Mouse (Mus musculus) forebrain, embryonic 10.5 days (tissue): Measurements from ENCODE around the gene Kcnk7. TPM values are rescaled to one million over a fixed set of nuclear protein-coding genes. Genes with fewer than 3 reads are reported as not detected.
"Not testable (repeated sequence)": the region's sequence is repeated elsewhere in the genome, so short reads cannot be mapped to it uniquely, and the experiment has no call there.

Experiments
- DNase-seq: peaks from one replicate; pipeline ENCODE4 v3.0.0-alpha.2; 2017; ENCODE audit warnings: low spot score; ENCODE audit errors: extremely low spot score
- H3K27ac ChIP-seq: fragments of 300-500 bp; sonication (generic); 2 replicates; pipeline ENCODE4 v1.5.1; 2016; ENCODE audit warnings: mild to moderate bottlenecking
- H3K27me3 ChIP-seq: fragments of 300-500 bp; sonication (generic); 2 replicates; pipeline ENCODE4 v1.6.1; 2016; ENCODE audit warnings: mild to moderate bottlenecking; ENCODE audit not compliant: poor library complexity, severe bottlenecking
- H3K36me3 ChIP-seq: fragments of 300-500 bp; sonication (generic); replicated peaks from 2 replicates; pipeline ENCODE4 v1.6.1; 2016; ENCODE audit warnings: mild to moderate bottlenecking, moderate library complexity
- H3K4me1 ChIP-seq: fragments of 300-500 bp; sonication (generic); 2 replicates; pipeline ENCODE4 v1.6.1; 2016
- H3K4me3 ChIP-seq: fragments of 300-500 bp; sonication (generic); 2 replicates; pipeline ENCODE4 v1.5.1; 2016; ENCODE audit warnings: mild to moderate bottlenecking, moderate library complexity
- H3K9me3 ChIP-seq: fragments of 300-500 bp; sonication (generic); 2 replicates; pipeline ENCODE4 v1.6.1; 2016; ENCODE audit warnings: mild to moderate bottlenecking, moderate library complexity
- WGBS: fragments of 180-500 bp; shearing (Covaris S2); methylation state at CpG from one replicate; pipeline ENCODE4 v1.1.7; 2016; 5-methylcytosine and 5-hydroxymethylcytosine counted together
- polyA plus RNA-seq: library from polyadenylated mRNA; unstranded; fragments of >200 nt; fragmentation: Nextera tagmentation; extraction: Ambion mirVana; gene quantifications from 2 replicates; pipeline ENCODE4 v1.2.1, GENCODE M21; 2016

Gene Kcnk7
- polyA plus RNA-seq, 1 experiment from 2014 or later: 0.19 TPM

DNA sequence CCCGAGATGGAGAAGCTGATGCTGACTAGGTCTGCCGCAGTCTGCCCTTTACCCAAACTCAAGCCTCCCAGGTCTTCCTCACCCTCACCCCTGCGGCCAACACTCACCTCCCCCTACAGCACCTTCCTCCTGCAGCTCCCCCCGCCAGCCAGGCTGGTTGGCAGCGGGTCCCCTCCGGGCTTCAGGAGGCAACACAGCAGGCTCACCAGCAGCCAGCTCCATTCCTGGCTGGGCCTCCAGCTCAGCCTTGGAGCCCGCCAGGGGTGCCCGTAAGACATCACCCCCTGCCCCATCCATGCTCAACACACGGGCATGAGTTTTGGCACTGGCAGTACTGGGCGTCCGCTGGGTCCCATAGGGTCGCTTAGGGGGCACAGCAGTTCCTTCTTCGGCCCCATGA lies 19.2 kb upstream of the Kcnk7 start:
- no peak overlapping the region for H3K27ac ChIP-seq
- no peak overlapping the region for H3K4me3 ChIP-seq
- no peak for DNase-seq
- 87% methylated on average over 13 of the region's 13 CpGs for WGBS
- no peaks in the 10 kb centered on the region for H3K9me3 ChIP-seq
- no peaks in the 10 kb centered on the region for H3K27me3 ChIP-seq
- peaks cover 22% of the 10 kb centered on the region for H3K4me1 ChIP-seq
- H3K36me3 ChIP-seq: peaks cover 73% of the 10 kb centered on the region

GRCm38 (mm10) chr19:5685431-5685830 lies 18.7 kb upstream of the Kcnk7 start:
- WGBS: 93% methylated on average over 19 of the region's 19 CpGs
- H3K4me3 ChIP-seq: no peak overlapping the region
- H3K27ac ChIP-seq: no peak overlapping the region
- no peaks in the 10 kb centered on the region for H3K27me3 ChIP-seq
- no peaks in the 10 kb centered on the region for H3K9me3 ChIP-seq
- peaks cover 72% of the 10 kb centered on the region for H3K36me3 ChIP-seq
- H3K4me1 ChIP-seq: peaks cover 26% of the 10 kb centered on the region
- no peak for DNase-seq

DNA sequence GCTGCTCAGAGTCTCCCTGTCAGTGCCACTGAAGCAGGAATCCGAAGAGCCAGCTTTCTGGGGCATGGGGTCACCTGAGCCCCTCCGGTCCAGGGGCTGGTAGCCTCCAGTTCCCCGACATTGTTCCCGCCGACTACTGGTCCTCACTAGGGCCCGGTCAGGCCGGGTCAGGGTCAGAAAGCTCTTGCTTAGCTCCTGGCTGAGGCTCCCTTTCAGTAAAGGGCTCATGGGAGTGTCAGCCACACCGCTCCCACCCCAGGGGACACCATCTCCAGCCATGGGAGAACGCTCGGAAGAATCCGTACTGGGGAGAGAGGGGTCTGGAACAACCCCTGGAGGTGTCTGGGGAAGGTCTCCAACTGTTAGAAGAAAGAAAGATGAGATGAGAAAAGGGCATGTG lies 18.3 kb upstream of the Kcnk7 start:
- Histone ChIP-seq H3K4me3 (no peak overlapping the region), H3K27ac (no peak overlapping the region), H3K27me3 (no peaks in the 10 kb centered on the region), H3K36me3 (peaks cover 72% of the 10 kb centered on the region), H3K9me3 (no peaks in the 10 kb centered on the region), H3K4me1 (peaks cover 31% of the 10 kb centered on the region)
- 96% methylated on average over 11 of the region's 11 CpGs for WGBS
- no peak for DNase-seq

- Histone ChIP-seq H3K36me3 (peaks cover 72% of the 10 kb centered on the region), H3K27ac (no peak overlapping the region), H3K27me3 (no peaks in the 10 kb centered on the region), H3K4me1 (peaks cover 36% of the 10 kb centered on the region), H3K9me3 (no peaks in the 10 kb centered on the region), H3K4me3 (0 out of 2 replicates have a peak overlapping the region, but pooled peaks have one; percentile 1)
- DNase-seq: no peak
- WGBS: 91% methylated on average over 13 of the region's 13 CpGs
Observed at GRCm38 (mm10) chr19:5686437-5686836, 17.7 kb upstream of the Kcnk7 start.

DNA sequence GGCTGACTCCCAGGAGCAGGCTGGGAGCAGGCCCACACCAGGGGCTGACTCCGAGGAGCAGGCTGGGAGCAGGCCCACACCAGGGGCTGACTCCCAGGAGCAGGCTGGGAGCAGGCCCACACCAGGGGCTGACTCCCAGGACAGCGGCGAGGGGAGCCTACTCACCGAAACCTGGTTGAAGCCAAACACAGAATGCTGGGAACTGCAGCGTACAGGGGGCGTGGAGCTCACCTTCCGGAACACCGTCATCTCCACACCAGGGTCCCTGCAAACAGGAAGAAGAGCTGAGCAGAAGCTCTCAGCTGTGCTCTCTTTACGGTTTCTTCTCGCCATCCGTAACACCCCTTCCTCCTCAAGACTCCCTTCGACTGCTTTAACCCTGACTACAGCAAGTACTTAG lies 17.2 kb upstream of the Kcnk7 start:
- H3K4me1 ChIP-seq: peaks cover 42% of the 10 kb centered on the region
- not testable (repeated sequence) for DNase-seq, H3K27ac ChIP-seq, H3K9me3 ChIP-seq, H3K27me3 ChIP-seq
- WGBS: 93% methylated on average over 12 of the region's 12 CpGs
- H3K4me3 ChIP-seq: peak overlapping the region; percentile 94
- H3K36me3 ChIP-seq: peaks cover 72% of the 10 kb centered on the region

GRCm38 (mm10) chr19:5687738-5688137 lies 16.4 kb upstream of the Kcnk7 start:
- Histone ChIP-seq H3K4me1 (peaks cover 49% of the 10 kb centered on the region), H3K36me3 (peaks cover 72% of the 10 kb centered on the region), H3K27me3 (no peaks in the 10 kb centered on the region), H3K9me3 (no peaks in the 10 kb centered on the region), H3K27ac (peak overlapping the region; percentile 89), H3K4me3 (peak overlapping the region; percentile 94)
- 19% methylated on average over 9 of the region's 9 CpGs for WGBS
- no peak for DNase-seq

- H3K4me1 ChIP-seq: peaks cover 55% of the 10 kb centered on the region
- H3K9me3 ChIP-seq: no peaks in the 10 kb centered on the region
- peak; percentile 98 for DNase-seq
- peak within 1 kb of the TSS; percentile 89 for H3K27ac ChIP-seq
- H3K36me3 ChIP-seq: peaks cover 72% of the 10 kb centered on the region
- no peaks in the 10 kb centered on the region for H3K27me3 ChIP-seq
- H3K4me3 ChIP-seq: peak within 1 kb of the TSS; percentile 94
- under 1% methylated on average over 69 of the region's 69 CpGs for WGBS
Observed at GRCm38 (mm10) chr19:5688200-5689087, 15.7 kb upstream of the Kcnk7 start, which contains the start of the genes Map3k11 and Pcnx3. Gene Map3k11, plus strand, starts transcription at chr19:5688742. Gene Pcnx3, minus strand, starts transcription at chr19:5688908.

DNA sequence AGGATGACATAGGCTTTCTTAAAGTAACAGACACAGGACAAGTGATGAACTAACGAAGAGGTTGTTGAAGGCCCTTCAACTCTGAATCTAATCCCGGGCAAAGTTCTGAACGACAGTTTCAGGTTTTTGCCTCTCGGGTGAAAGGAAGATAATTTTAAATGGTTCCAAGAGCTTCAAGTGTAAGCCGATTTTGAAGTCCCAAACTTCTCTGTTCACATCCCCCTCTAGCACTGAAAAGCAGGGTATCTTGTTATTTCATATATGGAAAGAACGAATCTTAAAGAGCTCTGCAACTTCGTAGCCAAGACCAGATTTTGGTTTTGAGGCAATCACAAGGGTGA lies 15.1 kb upstream of the Kcnk7 start:
- peak overlapping the region; percentile 94 for H3K4me3 ChIP-seq
- DNase-seq: no peak
- WGBS: under 1% methylated on average over 7 of the region's 7 CpGs
- peaks cover 72% of the 10 kb centered on the region for H3K36me3 ChIP-seq
- H3K27me3 ChIP-seq: no peaks in the 10 kb centered on the region
- H3K4me1 ChIP-seq: peaks cover 55% of the 10 kb centered on the region
- H3K27ac ChIP-seq: peak overlapping the region; percentile 89
- H3K9me3 ChIP-seq: no peaks in the 10 kb centered on the region

DNA sequence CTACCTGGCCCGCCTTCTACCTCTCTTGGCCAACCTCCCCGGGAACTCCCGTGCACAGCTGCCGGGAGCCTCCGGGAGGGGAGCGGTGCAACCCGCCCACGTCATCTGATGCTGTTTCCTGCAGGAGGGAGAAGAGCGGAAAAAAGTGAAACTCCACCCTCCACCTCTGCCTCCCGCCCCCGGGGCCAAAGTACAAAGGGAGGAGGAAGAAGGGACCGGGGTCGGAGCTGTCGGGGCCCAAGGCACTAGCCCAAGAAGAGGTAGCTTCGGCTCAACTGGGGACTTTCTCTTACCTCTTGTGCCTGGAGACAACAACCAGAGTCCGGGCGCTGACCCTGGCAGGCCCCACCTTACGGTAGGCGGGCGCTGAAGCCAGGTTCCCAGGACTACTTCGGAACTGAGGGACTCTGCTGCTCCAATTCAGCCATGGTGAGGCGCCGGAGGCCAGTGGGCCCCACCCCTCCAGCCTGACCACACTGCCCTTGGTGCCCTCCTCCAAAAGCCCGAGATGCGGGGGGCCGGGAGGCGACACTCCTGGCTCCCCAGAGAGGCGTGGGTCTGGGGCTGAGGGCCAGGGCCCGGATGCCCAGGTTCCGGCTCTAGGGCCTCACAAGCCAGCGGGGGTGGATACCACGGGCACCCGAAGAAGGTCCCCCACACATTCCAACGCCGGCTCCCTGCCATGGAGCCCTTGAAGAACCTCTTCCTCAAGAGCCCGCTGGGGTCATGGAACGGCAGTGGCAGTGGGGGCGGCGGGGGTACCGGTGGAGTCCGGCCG lies 14.4 kb upstream of the Kcnk7 start:
- H3K4me1 ChIP-seq: peaks cover 55% of the 10 kb centered on the region
- peak; percentile 74 for DNase-seq
- peaks cover under 1% of the 10 kb centered on the region; the same call in 1 of the 2 replicates for H3K27me3 ChIP-seq
- peak overlapping the region; percentile 89 for H3K27ac ChIP-seq
- peak overlapping the region; percentile 94 for H3K4me3 ChIP-seq
- H3K36me3 ChIP-seq: peaks cover 70% of the 10 kb centered on the region
- no peaks in the 10 kb centered on the region for H3K9me3 ChIP-seq
- 14% methylated on average over 42 of the region's 42 CpGs for WGBS

GRCm38 (mm10) chr19:5690343-5690735 lies 13.8 kb upstream of the Kcnk7 start:
- Histone ChIP-seq H3K4me3 (peak overlapping the region; percentile 94), H3K27ac (peak overlapping the region; percentile 89), H3K4me1 (peaks cover 59% of the 10 kb centered on the region), H3K36me3 (peaks cover 70% of the 10 kb centered on the region), H3K27me3 (peaks cover 6% of the 10 kb centered on the region), H3K9me3 (no peaks in the 10 kb centered on the region)
- WGBS: 77% methylated on average over 15 of the region's 15 CpGs
- no peak for DNase-seq

- Histone ChIP-seq H3K4me1 (peaks cover 72% of the 10 kb centered on the region), H3K9me3 (no peaks in the 10 kb centered on the region), H3K36me3 (peaks cover 70% of the 10 kb centered on the region), H3K27me3 (peaks cover 13% of the 10 kb centered on the region), H3K27ac (peak overlapping the region; percentile 89), H3K4me3 (peak overlapping the region; percentile 94)
- whole genome bisulfite sequencing: 89% methylated on average over 5 of the region's 5 CpGs
- no peak for DNase-seq
Observed at GRCm38 (mm10) chr19:5691601-5692000, 12.6 kb upstream of the Kcnk7 start.

GRCm38 (mm10) chr19:5692086-5692912 lies 11.9 kb upstream of the Kcnk7 start:
- Histone ChIP-seq H3K4me1 (peaks cover 70% of the 10 kb centered on the region), H3K4me3 (peak overlapping the region; percentile 94)
- 61% methylated on average over 10 of the region's 10 CpGs for WGBS

More at GRCm38 (mm10) chr19:5692086-5692912, 11.9 kb upstream of the Kcnk7 start:
- Histone ChIP-seq H3K27ac (peak overlapping the region; percentile 89), H3K36me3 (peaks cover 70% of the 10 kb centered on the region), H3K9me3 (no peaks in the 10 kb centered on the region), H3K27me3 (peaks cover 13% of the 10 kb centered on the region)
- no peak for DNase-seq
